Mouse (Mus musculus) liver, embryonic 11.5 days (tissue): ENCODE results near the gene Catsper4. TPM values are rescaled to one million over a fixed set of nuclear protein-coding genes. Genes with fewer than 3 reads are reported as not detected.

ENCODE experiments used
- ATAC-seq: fragments of 200-750 bp; cut with Nextera tagmentation; replicated peaks from 2 replicates; pipeline ENCODE4 v1.8.0; 2017; ENCODE audit warnings: moderate number of reproducible peaks, mild to moderate bottlenecking, moderate TSS enrichment, moderate library complexity; ENCODE audit not compliant: low FRiP score
- DNase-seq: peaks from one replicate; pipeline ENCODE4 v3.0.0-alpha.2; 2017; ENCODE audit warnings: low spot score
- H3K27ac ChIP-seq: fragments of 300-500 bp; sonication (generic); 2 replicates; pipeline ENCODE4 v1.5.1; 2014; ENCODE audit warnings: mild to moderate bottlenecking, low read depth, low read length, control low read depth
- H3K27me3 ChIP-seq: fragments of 300-500 bp; sonication (generic); replicated peaks from 2 replicates; pipeline ENCODE4 v1.6.1; 2014; ENCODE audit warnings: low read length, mixed read lengths; ENCODE audit not compliant: control insufficient read depth, insufficient read depth
- H3K36me3 ChIP-seq: fragments of 300-500 bp; sonication (generic); 2 replicates; pipeline ENCODE4 v1.6.1; 2014; ENCODE audit warnings: mild to moderate bottlenecking, low read length, moderate library complexity, mixed read lengths; ENCODE audit not compliant: control insufficient read depth, insufficient read depth
- H3K4me1 ChIP-seq: fragments of 300-500 bp; sonication (generic); replicated peaks from 2 replicates; pipeline ENCODE4 v1.6.1; 2014; ENCODE audit warnings: low read length, mixed read lengths; ENCODE audit not compliant: control insufficient read depth, insufficient read depth
- H3K4me2 ChIP-seq: fragments of 300-500 bp; sonication (generic); 2 replicates; pipeline ENCODE4 v1.6.1; 2014; ENCODE audit warnings: mild to moderate bottlenecking, control low read depth, moderate library complexity
- H3K4me3 ChIP-seq: fragments of 300-500 bp; sonication (generic); 2 replicates; pipeline ENCODE4 v1.5.1; 2014; ENCODE audit warnings: low read depth, low read length, control low read depth
- H3K9ac ChIP-seq: fragments of 300-500 bp; sonication (generic); 2 replicates; pipeline ENCODE4 v1.6.1; 2014; ENCODE audit warnings: low read depth, low read length, control low read depth
- H3K9me3 ChIP-seq: fragments of 300-500 bp; sonication (generic); 2 replicates; pipeline ENCODE4 v1.6.1; 2016; ENCODE audit warnings: low read length, inconsistent platforms, mixed read lengths; ENCODE audit not compliant: control insufficient read depth
- WGBS: fragments of 180-500 bp; shearing (Covaris S2); extraction: QIAGEN DNeasy Blood & Tissue Kit; methylation state at CpG from one replicate; pipeline ENCODE4 v1.1.7; 2014; 5-methylcytosine and 5-hydroxymethylcytosine counted together
- polyA plus RNA-seq: library from polyadenylated mRNA; unstranded; fragments of >200 nt; fragmentation: Nextera tagmentation; extraction: Ambion mirVana; gene quantifications from 2 replicates; pipeline ENCODE4 v1.2.1, GENCODE M21; 2014

Catsper4 gene
- polyA plus RNA-seq, 1 experiment from 2014 or later: not detected

GRCm38 (mm10) chr4:134252131-134252910 is 25.1 kb upstream of the Catsper4 start:
- no peak for ATAC-seq
- peak overlapping the region; percentile 53 for H3K4me3 ChIP-seq
- peaks cover 51% of the 10 kb centered on the region for H3K4me1 ChIP-seq
- H3K27ac ChIP-seq: no peak overlapping the region
- WGBS: 11% methylated on average over 22 of the region's 22 CpGs
- H3K4me2 ChIP-seq: peak overlapping the region; percentile 89
- no peaks in the 10 kb centered on the region for H3K36me3 ChIP-seq
- H3K9me3 ChIP-seq: no peaks in the 10 kb centered on the region
- H3K27me3 ChIP-seq: peaks cover 82% of the 10 kb centered on the region
- no peak for DNase-seq
- no peak overlapping the region for H3K9ac ChIP-seq

GRCm38 (mm10) chr4:134251241-134252130 is 24.3 kb upstream of the Catsper4 start:
- H3K4me3 ChIP-seq: peak overlapping the region; percentile 53
- no peak overlapping the region; the same call in 1 of the 2 replicates for H3K27ac ChIP-seq
- H3K36me3 ChIP-seq: no peaks in the 10 kb centered on the region
- peaks cover 87% of the 10 kb centered on the region for H3K27me3 ChIP-seq
- DNase-seq: peak; percentile 69
- H3K4me2 ChIP-seq: peak overlapping the region; percentile 89
- WGBS: under 1% methylated on average over 88 of the region's 91 CpGs
- H3K9ac ChIP-seq: peak overlapping the region; percentile 57
- peak; percentile 47; the same call in 1 of the 2 replicates for ATAC-seq
- H3K4me1 ChIP-seq: peaks cover 48% of the 10 kb centered on the region
- no peaks in the 10 kb centered on the region for H3K9me3 ChIP-seq

- WGBS: 20% methylated on average over 10 of the region's 10 CpGs
- Histone ChIP-seq H3K36me3 (no peaks in the 10 kb centered on the region), H3K27me3 (peaks cover 92% of the 10 kb centered on the region), H3K9ac (peak overlapping the region; percentile 57; the same call in 1 of the 2 replicates), H3K27ac (no peak overlapping the region), H3K4me1 (peaks cover 42% of the 10 kb centered on the region), H3K9me3 (no peaks in the 10 kb centered on the region), H3K4me3 (peak overlapping the region; percentile 53), H3K4me2 (peak overlapping the region; percentile 89)
- DNase-seq (no peak), ATAC-seq (no peak)
These were observed 23.7 kb upstream of the Catsper4 start for GRCm38 (mm10) chr4:134250930-134251240.

GRCm38 (mm10) chr4:134250116-134250929 is 23.1 kb upstream of the Catsper4 start:
- Histone ChIP-seq H3K27ac (no peak overlapping the region), H3K9ac (peak overlapping the region; percentile 56), H3K36me3 (no peaks in the 10 kb centered on the region), H3K9me3 (no peaks in the 10 kb centered on the region), H3K4me2 (peak overlapping the region; percentile 89), H3K27me3 (peaks cover 92% of the 10 kb centered on the region), H3K4me3 (peak overlapping the region; percentile 53), H3K4me1 (peaks cover 43% of the 10 kb centered on the region)
- WGBS: 14% methylated on average over 27 of the region's 27 CpGs
- DNase-seq: peak; percentile 55
- no peak for ATAC-seq

GRCm38 (mm10) chr4:134249651-134250050 is 22.5 kb upstream of the Catsper4 start:
- Histone ChIP-seq H3K36me3 (no peaks in the 10 kb centered on the region), H3K27me3 (peaks cover 86% of the 10 kb centered on the region), H3K4me2 (peak overlapping the region; percentile 73), H3K9ac (peak overlapping the region; percentile 56), H3K9me3 (no peaks in the 10 kb centered on the region), H3K4me3 (peak overlapping the region; percentile 46), H3K27ac (no peak overlapping the region), H3K4me1 (peaks cover 41% of the 10 kb centered on the region)
- WGBS: 2% methylated on average over 30 of the region's 30 CpGs
- DNase-seq (peak; percentile 78), ATAC-seq (peak; percentile 32)

- H3K27me3 ChIP-seq: peaks cover 57% of the 10 kb centered on the region
These were observed 19.6 kb upstream of the Catsper4 start, which contains the start of gene Gm30191 for GRCm38 (mm10) chr4:134246719-134247258. Gene Gm30191, plus strand, starts transcription at chr4:134246935.

GRCm38 (mm10) chr4:134246256-134246655 is 19.1 kb upstream of the Catsper4 start:
- Histone ChIP-seq H3K27ac (no peak overlapping the region), H3K27me3 (peaks cover 52% of the 10 kb centered on the region), H3K36me3 (no peaks in the 10 kb centered on the region), H3K4me3 (no peak overlapping the region), H3K9ac (no peak overlapping the region), H3K9me3 (no peaks in the 10 kb centered on the region), H3K4me1 (peaks cover 29% of the 10 kb centered on the region), H3K4me2 (no peak overlapping the region)
- 63% methylated on average over 4 of the region's 4 CpGs for WGBS
- DNase-seq (no peak), ATAC-seq (no peak)

More at GRCm38 (mm10) chr4:134246719-134247258, 19.6 kb upstream of the Catsper4 start, which contains the start of gene Gm30191:
- peaks cover 35% of the 10 kb centered on the region for H3K4me1 ChIP-seq
- peak within 1 kb of the TSS; percentile 85 for H3K4me3 ChIP-seq
- no peak for ATAC-seq
- no peak for DNase-seq
- 71% methylated on average over 7 of the region's 7 CpGs for WGBS
- peak within 1 kb of the TSS; percentile 69 for H3K4me2 ChIP-seq
- no peak within 1 kb of the TSS for H3K27ac ChIP-seq
- H3K9me3 ChIP-seq: no peaks in the 10 kb centered on the region
- H3K36me3 ChIP-seq: no peaks in the 10 kb centered on the region
- 0 out of 2 replicates have a peak within 1 kb of the TSS, but pooled peaks have one; percentile 12 for H3K9ac ChIP-seq
